Mouse (Mus musculus): Measurements from ENCODE around the gene Nlk. TPM values are rescaled to one million over a fixed set of nuclear protein-coding genes. Genes with fewer than 3 reads are reported as not detected.
"Not testable (repeated sequence)": the region's sequence is repeated elsewhere in the genome, so short reads cannot be mapped to it uniquely, and the experiment has no call there.

Nlk gene
- polyA plus RNA-seq, 1 experiment, result 52.6 TPM

GRCm38 (mm10) chr11:78574536-78574935 is 122.6 kb downstream of the Nlk start:
- 96% methylated on average over 3 of the region's 3 CpGs for WGBS
- H3K27me3 ChIP-seq (ENCODE audit: control insufficient read depth, insufficient read depth, low read length), result no peaks in the 10 kb centered on the region
- no peak for TF ChIP-seq CTCF (IDR thresholded peaks at IDR 0.05; ENCODE audit: borderline replicate concordance, control insufficient read depth, extremely low read depth, insufficient read depth, low read length, poor library complexity)
- no peak for TF ChIP-seq POLR2A (IDR thresholded peaks at IDR 0.05; ENCODE audit: control insufficient read depth, extremely low read depth, insufficient read depth, low read length, poor library complexity)
- H3K4me3 ChIP-seq (ENCODE audit: control insufficient read depth, insufficient read depth, low read length), result no peak overlapping the region
- peaks cover 22% of the 10 kb centered on the region for H3K36me3 ChIP-seq (ENCODE audit: control insufficient read depth, insufficient read depth, low read length)
- H3K4me1 ChIP-seq (replicated peaks; ENCODE audit: control insufficient read depth, insufficient read depth, low read length), result no peaks in the 10 kb centered on the region
- no peak for DNase-seq
- no peak overlapping the region for H3K27ac ChIP-seq (ENCODE audit: control insufficient read depth, insufficient read depth, low read length)

GRCm38 (mm10) chr11:78574031-78574430 is 123.1 kb downstream of the Nlk start:
- not testable (repeated sequence) for H3K27ac ChIP-seq (ENCODE audit: control insufficient read depth, insufficient read depth, low read length); H3K4me3 ChIP-seq (ENCODE audit: control insufficient read depth, insufficient read depth, low read length); DNase-seq; H3K4me1 ChIP-seq (replicated peaks; ENCODE audit: control insufficient read depth, insufficient read depth, low read length); H3K27me3 ChIP-seq (ENCODE audit: control insufficient read depth, insufficient read depth, low read length)
- 97% methylated on average over 4 of the region's 4 CpGs for WGBS
- peaks cover 22% of the 10 kb centered on the region for H3K36me3 ChIP-seq (ENCODE audit: control insufficient read depth, insufficient read depth, low read length)

- Histone ChIP-seq H3K4me1 (replicated peaks; ENCODE audit: control insufficient read depth, insufficient read depth, low read length) (no peaks in the 10 kb centered on the region), H3K27ac (ENCODE audit: control insufficient read depth, insufficient read depth, low read length) (no peak overlapping the region), H3K27me3 (ENCODE audit: control insufficient read depth, insufficient read depth, low read length) (no peaks in the 10 kb centered on the region), H3K36me3 (ENCODE audit: control insufficient read depth, insufficient read depth, low read length) (peaks cover 13% of the 10 kb centered on the region), H3K4me3 (ENCODE audit: control insufficient read depth, insufficient read depth, low read length) (no peak overlapping the region)
- no peak for DNase-seq
- no peak for TF ChIP-seq POLR2A (IDR thresholded peaks at IDR 0.05; ENCODE audit: control insufficient read depth, extremely low read depth, insufficient read depth, low read length, poor library complexity)
- TF ChIP-seq CTCF (IDR thresholded peaks at IDR 0.05; ENCODE audit: borderline replicate concordance, control insufficient read depth, extremely low read depth, insufficient read depth, low read length, poor library complexity), result no peak
- 89% methylated on average over 6 of the region's 6 CpGs for WGBS
Measured at GRCm38 (mm10) chr11:78571854-78572253, 125.3 kb downstream of the Nlk start.

GRCm38 (mm10) chr11:78571441-78571840 is 125.7 kb downstream of the Nlk start:
- DNase-seq, result no peak
- no peaks in the 10 kb centered on the region for H3K27me3 ChIP-seq (ENCODE audit: control insufficient read depth, insufficient read depth, low read length)
- WGBS, result 98% methylated on average over 8 of the region's 8 CpGs
- peaks cover 13% of the 10 kb centered on the region for H3K36me3 ChIP-seq (ENCODE audit: control insufficient read depth, insufficient read depth, low read length)
- TF ChIP-seq POLR2A (IDR thresholded peaks at IDR 0.05; ENCODE audit: control insufficient read depth, extremely low read depth, insufficient read depth, low read length, poor library complexity), result no peak
- TF ChIP-seq CTCF (IDR thresholded peaks at IDR 0.05; ENCODE audit: borderline replicate concordance, control insufficient read depth, extremely low read depth, insufficient read depth, low read length, poor library complexity), result no peak
- H3K27ac ChIP-seq (ENCODE audit: control insufficient read depth, insufficient read depth, low read length), result no peak overlapping the region
- H3K4me3 ChIP-seq (ENCODE audit: control insufficient read depth, insufficient read depth, low read length), result no peak overlapping the region
- no peaks in the 10 kb centered on the region for H3K4me1 ChIP-seq (replicated peaks; ENCODE audit: control insufficient read depth, insufficient read depth, low read length)

- Histone ChIP-seq H3K36me3 (ENCODE audit: control insufficient read depth, insufficient read depth, low read length) (peaks cover 13% of the 10 kb centered on the region), H3K27me3 (ENCODE audit: control insufficient read depth, insufficient read depth, low read length) (no peaks in the 10 kb centered on the region), H3K4me1 (replicated peaks; ENCODE audit: control insufficient read depth, insufficient read depth, low read length) (no peaks in the 10 kb centered on the region), H3K27ac (ENCODE audit: control insufficient read depth, insufficient read depth, low read length) (no peak overlapping the region), H3K4me3 (ENCODE audit: control insufficient read depth, insufficient read depth, low read length) (no peak overlapping the region)
- no peak for DNase-seq
- WGBS, result 80% methylated on average over 3 of the region's 3 CpGs
- no peak for TF ChIP-seq POLR2A (IDR thresholded peaks at IDR 0.05; ENCODE audit: control insufficient read depth, extremely low read depth, insufficient read depth, low read length, poor library complexity)
- no peak for TF ChIP-seq CTCF (IDR thresholded peaks at IDR 0.05; ENCODE audit: borderline replicate concordance, control insufficient read depth, extremely low read depth, insufficient read depth, low read length, poor library complexity)
Measured at GRCm38 (mm10) chr11:78569806-78570205, 127.4 kb downstream of the Nlk start.

GRCm38 (mm10) chr11:78568827-78569226 is 128.3 kb downstream of the Nlk start:
- Histone ChIP-seq H3K27me3 (ENCODE audit: control insufficient read depth, insufficient read depth, low read length) (no peaks in the 10 kb centered on the region), H3K27ac (ENCODE audit: control insufficient read depth, insufficient read depth, low read length) (no peak overlapping the region), H3K4me3 (ENCODE audit: control insufficient read depth, insufficient read depth, low read length) (no peak overlapping the region), H3K36me3 (ENCODE audit: control insufficient read depth, insufficient read depth, low read length) (peaks cover 11% of the 10 kb centered on the region), H3K4me1 (replicated peaks; ENCODE audit: control insufficient read depth, insufficient read depth, low read length) (no peaks in the 10 kb centered on the region)
- TF ChIP-seq CTCF (IDR thresholded peaks at IDR 0.05; ENCODE audit: borderline replicate concordance, control insufficient read depth, extremely low read depth, insufficient read depth, low read length, poor library complexity), result no peak
- no peak for TF ChIP-seq POLR2A (IDR thresholded peaks at IDR 0.05; ENCODE audit: control insufficient read depth, extremely low read depth, insufficient read depth, low read length, poor library complexity)
- DNase-seq, result no peak
- 98% methylated on average over 10 of the region's 10 CpGs for WGBS

- no peak overlapping the region for H3K4me3 ChIP-seq (ENCODE audit: control insufficient read depth, insufficient read depth, low read length)
- H3K27me3 ChIP-seq (ENCODE audit: control insufficient read depth, insufficient read depth, low read length), result no peaks in the 10 kb centered on the region
- peaks cover 10% of the 10 kb centered on the region for H3K36me3 ChIP-seq (ENCODE audit: control insufficient read depth, insufficient read depth, low read length)
- H3K4me1 ChIP-seq (replicated peaks; ENCODE audit: control insufficient read depth, insufficient read depth, low read length), result no peaks in the 10 kb centered on the region
- H3K27ac ChIP-seq (ENCODE audit: control insufficient read depth, insufficient read depth, low read length), result no peak overlapping the region
- TF ChIP-seq POLR2A (IDR thresholded peaks at IDR 0.05; ENCODE audit: control insufficient read depth, extremely low read depth, insufficient read depth, low read length, poor library complexity) (no peak), CTCF (IDR thresholded peaks at IDR 0.05; ENCODE audit: borderline replicate concordance, control insufficient read depth, extremely low read depth, insufficient read depth, low read length, poor library complexity) (no peak)
- DNase-seq, result no peak
- 96% methylated on average over 6 of the region's 6 CpGs for WGBS
Measured at GRCm38 (mm10) chr11:78567614-78568013, 129.6 kb downstream of the Nlk start.

All from thymus, adult 2 months (tissue).